Mouse (Mus musculus): Measurements from ENCODE around the gene Ube2f. TPM values are rescaled to one million over a fixed set of nuclear protein-coding genes. Genes with fewer than 3 reads are reported as not detected.

Ube2f gene
- total and polyA plus RNA-seq, 3 experiments = 16.6 to 85.6 (median 61.3) TPM

DNA sequence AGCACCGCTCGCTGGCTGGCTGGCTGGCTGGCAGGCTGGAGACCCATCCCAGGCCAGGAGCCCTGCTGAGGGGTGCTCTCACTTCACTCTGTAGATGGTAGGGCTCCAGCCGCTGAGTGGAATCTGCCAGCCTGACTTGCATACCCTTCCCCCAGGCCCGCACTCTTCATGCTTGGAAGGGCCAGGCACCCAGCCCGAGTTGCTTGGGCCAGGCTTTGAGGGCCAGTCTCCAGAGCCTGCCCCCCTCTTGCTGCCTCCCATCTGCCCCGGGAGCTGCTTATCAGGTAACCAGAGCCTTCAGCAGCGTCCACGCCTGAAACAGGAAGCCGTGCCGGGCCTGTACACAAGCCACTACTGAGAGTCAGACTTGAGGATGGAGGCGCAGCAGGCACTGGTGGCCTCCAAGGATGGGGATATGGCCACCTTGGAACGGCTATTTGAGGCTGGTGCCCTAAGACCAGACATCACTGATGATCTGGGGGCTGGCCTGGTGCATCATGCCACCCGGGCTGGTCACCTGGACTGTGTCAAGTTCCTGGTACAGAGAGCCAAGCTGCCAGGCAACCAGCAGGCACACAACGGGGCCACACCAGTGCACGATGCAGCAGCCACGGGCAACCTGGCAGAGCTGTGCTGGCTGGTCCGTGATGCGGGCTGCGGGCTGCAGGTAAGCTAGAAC is 71.8 kb downstream of the Ube2f start, which contains the start of gene Espnl:
TSS of gene Espnl (plus strand) at position 316 of the 679 bp plus-strand sequence.
- H3K4me3 ChIP-seq (ENCODE audit: low read depth, low read length) = no peak within 1 kb of the TSS
- peaks cover 21% of the 10 kb centered on the region; the same call in 1 of the 2 replicates for H3K27me3 ChIP-seq (ENCODE audit: insufficient read depth, low read length)
- DNase-seq (ENCODE audit: low spot score) = no peak
- H3K4me1 ChIP-seq (ENCODE audit: insufficient read depth, low read depth, low read length) = peaks cover 5% of the 10 kb centered on the region; the same call in 1 of the 2 replicates
- H3K9me3 ChIP-seq (replicated peaks) = no peaks in the 10 kb centered on the region
- TF ChIP-seq TAL1 (conservative IDR thresholded peaks at IDR 0.05; ENCODE audit: low read depth, low read length) (no peak), GATA2 (IDR thresholded peaks at IDR 0.05; ENCODE audit: borderline replicate concordance, low read depth, low read length) (no peak), GATA1 (IDR thresholded peaks at IDR 0.05; ENCODE audit: borderline replicate concordance, low read length) (no peak), POLR2AphosphoS5 (IDR thresholded peaks at IDR 0.05; ENCODE audit: insufficient replicate concordance, low read depth, low read length) (no peak), CTCF (IDR thresholded peaks at IDR 0.05; ENCODE audit: low read depth, low read length) (no peak)
- ATAC-seq (ENCODE audit: extremely low read depth, insufficient number of reproducible peaks, low FRiP score, poor library complexity, severe bottlenecking) = no peak
- H3K36me3 ChIP-seq (replicated peaks) = no peaks in the 10 kb centered on the region

DNA sequence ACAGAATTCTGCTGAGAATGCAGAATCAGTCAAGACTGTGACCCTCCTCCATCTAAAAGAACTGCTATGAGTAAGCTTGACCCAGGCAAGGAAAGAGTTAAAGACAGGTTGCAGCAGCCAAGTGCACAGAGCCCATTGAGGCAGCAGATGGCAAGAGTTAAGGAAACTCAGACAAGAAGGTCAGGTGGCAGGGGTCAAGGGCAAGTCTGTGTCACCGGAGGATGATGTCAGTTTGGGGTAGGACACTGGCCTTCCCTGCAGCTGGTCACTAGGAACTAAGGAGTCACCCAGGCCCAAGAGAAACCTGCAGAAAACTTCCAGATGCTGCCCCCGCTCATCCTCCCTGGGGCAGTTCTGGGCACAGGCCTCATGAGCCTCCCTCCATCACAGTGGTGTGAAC is 74.5 kb downstream of the Ube2f start:
- Histone ChIP-seq H3K4me1 (ENCODE audit: insufficient read depth, low read depth, low read length) (peaks cover 5% of the 10 kb centered on the region; the same call in 1 of the 2 replicates), H3K9me3 (replicated peaks) (no peaks in the 10 kb centered on the region), H3K36me3 (replicated peaks) (no peaks in the 10 kb centered on the region), H3K27me3 (ENCODE audit: insufficient read depth, low read length) (peaks cover 30% of the 10 kb centered on the region), H3K4me3 (ENCODE audit: low read depth, low read length) (no peak overlapping the region)
- no peak for ATAC-seq (ENCODE audit: extremely low read depth, insufficient number of reproducible peaks, low FRiP score, poor library complexity, severe bottlenecking)
- TF ChIP-seq GATA2 (IDR thresholded peaks at IDR 0.05; ENCODE audit: borderline replicate concordance, low read depth, low read length) = no peak
- no peak for TF ChIP-seq GATA1 (IDR thresholded peaks at IDR 0.05; ENCODE audit: borderline replicate concordance, low read length)
- TF ChIP-seq TAL1 (conservative IDR thresholded peaks at IDR 0.05; ENCODE audit: low read depth, low read length) = no peak
- TF ChIP-seq CTCF (IDR thresholded peaks at IDR 0.05; ENCODE audit: low read depth, low read length) = no peak
- no peak for TF ChIP-seq POLR2AphosphoS5 (IDR thresholded peaks at IDR 0.05; ENCODE audit: insufficient replicate concordance, low read depth, low read length)
- no peak for DNase-seq (ENCODE audit: low spot score)

DNA sequence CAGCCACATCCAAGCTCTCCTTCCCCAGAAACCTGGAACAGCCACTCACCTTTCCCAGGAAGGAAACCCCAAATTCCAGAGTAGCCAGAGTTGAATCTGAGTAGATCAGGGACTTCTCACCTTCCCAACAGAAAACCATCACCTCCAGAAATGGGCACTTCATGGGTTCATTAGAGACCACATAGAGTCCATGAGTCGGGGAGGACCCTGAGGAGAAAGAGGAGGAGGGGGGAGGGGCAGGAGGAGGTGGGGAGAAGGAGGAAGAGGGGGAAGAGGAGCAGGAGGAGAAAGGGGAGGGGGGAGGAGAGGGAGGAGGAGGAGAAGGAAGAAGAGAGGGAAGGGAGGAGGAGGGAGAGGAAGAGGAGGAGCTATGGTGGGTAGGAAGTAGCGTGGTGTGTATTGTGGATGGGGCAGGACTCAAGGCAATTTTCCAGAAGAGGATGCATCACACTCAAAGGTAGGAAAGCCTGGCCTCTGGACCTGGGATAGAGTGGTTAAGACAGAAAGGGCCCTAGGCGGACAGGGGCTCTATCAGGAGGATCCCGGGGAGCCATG is 75.5 kb downstream of the Ube2f start:
- H3K36me3 ChIP-seq (replicated peaks) = no peaks in the 10 kb centered on the region
- ATAC-seq (ENCODE audit: extremely low read depth, insufficient number of reproducible peaks, low FRiP score, poor library complexity, severe bottlenecking) (no peak), DNase-seq (ENCODE audit: low spot score) (no peak)
- no peaks in the 10 kb centered on the region for H3K9me3 ChIP-seq (replicated peaks)
- peaks cover 5% of the 10 kb centered on the region; the same call in 1 of the 2 replicates for H3K4me1 ChIP-seq (ENCODE audit: insufficient read depth, low read depth, low read length)
- no peak overlapping the region for H3K4me3 ChIP-seq (ENCODE audit: low read depth, low read length)
- peaks cover 30% of the 10 kb centered on the region for H3K27me3 ChIP-seq (ENCODE audit: insufficient read depth, low read length)
- TF ChIP-seq GATA1 (IDR thresholded peaks at IDR 0.05; ENCODE audit: borderline replicate concordance, low read length) (no peak), POLR2AphosphoS5 (IDR thresholded peaks at IDR 0.05; ENCODE audit: insufficient replicate concordance, low read depth, low read length) (no peak), TAL1 (conservative IDR thresholded peaks at IDR 0.05; ENCODE audit: low read depth, low read length) (no peak), GATA2 (IDR thresholded peaks at IDR 0.05; ENCODE audit: borderline replicate concordance, low read depth, low read length) (no peak), CTCF (IDR thresholded peaks at IDR 0.05; ENCODE audit: low read depth, low read length) (no peak)

DNA sequence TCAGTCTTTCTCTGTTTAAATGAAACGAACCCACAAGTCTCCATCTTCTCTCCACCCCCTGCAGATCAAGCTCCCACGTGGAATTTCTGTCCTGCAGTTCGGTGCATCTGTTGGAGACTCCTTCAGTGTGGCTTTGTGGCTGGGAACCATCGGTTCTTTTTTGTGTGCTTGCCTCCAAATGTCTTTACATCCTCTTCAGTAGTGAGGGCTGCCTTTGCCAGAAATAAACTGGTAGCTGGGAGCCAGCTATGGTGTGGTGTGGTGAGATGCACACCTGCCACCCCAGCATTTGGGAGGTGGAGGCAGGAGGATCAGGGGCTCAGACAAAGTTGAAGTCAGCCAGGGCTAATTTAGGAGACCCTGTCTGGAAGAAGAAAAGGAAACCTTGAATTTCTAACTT is 82.0 kb downstream of the Ube2f start:
- TF ChIP-seq CTCF (IDR thresholded peaks at IDR 0.05; ENCODE audit: low read depth, low read length) (no peak), TAL1 (conservative IDR thresholded peaks at IDR 0.05; ENCODE audit: low read depth, low read length) (no peak), GATA1 (IDR thresholded peaks at IDR 0.05; ENCODE audit: borderline replicate concordance, low read length) (no peak), POLR2AphosphoS5 (IDR thresholded peaks at IDR 0.05; ENCODE audit: insufficient replicate concordance, low read depth, low read length) (no peak), GATA2 (IDR thresholded peaks at IDR 0.05; ENCODE audit: borderline replicate concordance, low read depth, low read length) (no peak)
- DNase-seq (ENCODE audit: low spot score) = no peak
- Histone ChIP-seq H3K36me3 (replicated peaks) (no peaks in the 10 kb centered on the region), H3K4me3 (ENCODE audit: low read depth, low read length) (no peak overlapping the region), H3K4me1 (ENCODE audit: insufficient read depth, low read depth, low read length) (no peaks in the 10 kb centered on the region; the same call in 1 of the 2 replicates), H3K9me3 (replicated peaks) (no peaks in the 10 kb centered on the region), H3K27me3 (ENCODE audit: insufficient read depth, low read length) (peaks cover 31% of the 10 kb centered on the region)
- no peak for ATAC-seq (ENCODE audit: extremely low read depth, insufficient number of reproducible peaks, low FRiP score, poor library complexity, severe bottlenecking)

DNA sequence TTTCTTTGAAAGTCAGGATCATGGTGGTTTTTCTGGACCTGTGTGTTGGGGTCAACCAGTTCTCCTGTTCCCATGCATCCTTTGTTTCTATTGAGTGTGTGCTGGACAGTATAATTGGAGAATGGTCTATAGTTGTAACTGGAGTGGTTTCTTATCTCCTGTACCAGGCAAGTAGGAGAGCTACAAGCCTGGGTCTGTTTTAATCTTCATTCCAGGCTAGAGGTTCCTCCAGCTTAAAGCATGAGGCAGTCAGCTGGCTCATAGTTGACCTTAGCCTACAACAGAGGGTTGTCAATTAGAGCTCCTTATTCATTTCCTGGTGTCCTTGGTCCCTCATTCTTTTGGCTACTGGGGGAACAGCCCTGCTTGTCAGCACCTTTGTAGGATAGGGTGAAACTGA is 83.5 kb downstream of the Ube2f start:
- TF ChIP-seq TAL1 (conservative IDR thresholded peaks at IDR 0.05; ENCODE audit: low read depth, low read length) (no peak), GATA1 (IDR thresholded peaks at IDR 0.05; ENCODE audit: borderline replicate concordance, low read length) (no peak), POLR2AphosphoS5 (IDR thresholded peaks at IDR 0.05; ENCODE audit: insufficient replicate concordance, low read depth, low read length) (no peak), CTCF (IDR thresholded peaks at IDR 0.05; ENCODE audit: low read depth, low read length) (no peak), GATA2 (IDR thresholded peaks at IDR 0.05; ENCODE audit: borderline replicate concordance, low read depth, low read length) (no peak)
- Histone ChIP-seq H3K4me3 (ENCODE audit: low read depth, low read length) (no peak overlapping the region), H3K4me1 (ENCODE audit: insufficient read depth, low read depth, low read length) (no peaks in the 10 kb centered on the region; the same call in 1 of the 2 replicates), H3K9me3 (replicated peaks) (no peaks in the 10 kb centered on the region), H3K27me3 (ENCODE audit: insufficient read depth, low read length) (peaks cover 25% of the 10 kb centered on the region), H3K36me3 (replicated peaks) (no peaks in the 10 kb centered on the region)
- no peak for ATAC-seq (ENCODE audit: extremely low read depth, insufficient number of reproducible peaks, low FRiP score, poor library complexity, severe bottlenecking)
- no peak for DNase-seq (ENCODE audit: low spot score)

DNA sequence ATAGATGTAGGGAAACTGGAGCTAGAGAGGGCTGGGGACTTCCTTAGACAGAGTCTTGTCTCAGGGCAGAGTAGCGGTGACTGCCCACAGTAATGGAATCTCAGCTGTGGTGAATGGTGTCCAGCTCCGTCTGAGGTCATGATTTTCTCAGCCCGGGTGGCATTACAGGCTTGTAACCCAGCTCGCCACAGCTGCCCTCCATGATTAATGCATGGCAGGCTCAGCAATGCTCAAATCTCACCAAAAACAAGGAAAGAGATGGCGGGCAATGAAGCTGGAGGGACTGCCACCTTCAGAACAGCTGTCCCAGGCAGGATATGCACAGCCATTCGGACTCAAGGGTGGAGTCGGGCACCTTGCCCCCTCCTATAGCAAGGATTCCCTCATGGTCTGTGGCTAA is 87.3 kb downstream of the Ube2f start:
- Histone ChIP-seq H3K9me3 (replicated peaks) (no peaks in the 10 kb centered on the region), H3K4me3 (ENCODE audit: low read depth, low read length) (no peak overlapping the region), H3K36me3 (replicated peaks) (no peaks in the 10 kb centered on the region), H3K4me1 (ENCODE audit: insufficient read depth, low read depth, low read length) (no peaks in the 10 kb centered on the region; the same call in 1 of the 2 replicates), H3K27me3 (ENCODE audit: insufficient read depth, low read length) (peaks cover 42% of the 10 kb centered on the region)
- ATAC-seq (ENCODE audit: extremely low read depth, insufficient number of reproducible peaks, low FRiP score, poor library complexity, severe bottlenecking) (no peak), DNase-seq (ENCODE audit: low spot score) (no peak)
- TF ChIP-seq POLR2AphosphoS5 (IDR thresholded peaks at IDR 0.05; ENCODE audit: insufficient replicate concordance, low read depth, low read length) (no peak), GATA1 (IDR thresholded peaks at IDR 0.05; ENCODE audit: borderline replicate concordance, low read length) (no peak), CTCF (IDR thresholded peaks at IDR 0.05; ENCODE audit: low read depth, low read length) (no peak), TAL1 (conservative IDR thresholded peaks at IDR 0.05; ENCODE audit: low read depth, low read length) (no peak), GATA2 (IDR thresholded peaks at IDR 0.05; ENCODE audit: borderline replicate concordance, low read depth, low read length) (no peak)

Other genes with a start within 250 kb of the Ube2f start
- not detected in 2 replicates for gene Rbm44, start 105.2 kb upstream of the Ube2f start, total RNA-seq (2014; fragmentation: Nextera tagmentation)
- gene Rbm44, start 105.2 kb upstream of the Ube2f start, total RNA-seq (2017) = 0.23 and 0.27 TPM in 2 replicates
- not detected in 2 replicates for gene Rbm44, start 105.2 kb upstream of the Ube2f start, polyA plus RNA-seq (2012)
- gene Ramp1, start 70.5 kb upstream of the Ube2f start, total RNA-seq (2014; fragmentation: Nextera tagmentation) = not detected in 2 replicates
- gene Ramp1, start 70.5 kb upstream of the Ube2f start, total RNA-seq (2017) = 0.11 TPM in 1 of 2 replicates, not detected in the other
- gene Ramp1, start 70.5 kb upstream of the Ube2f start, polyA plus RNA-seq (2012) = 0.02 and 0.10 TPM in 2 replicates
- gene Scly, start 48.0 kb downstream of the Ube2f start, total RNA-seq (2014; fragmentation: Nextera tagmentation) = 16.0 and 16.6 TPM in 2 replicates
- gene Scly, start 48.0 kb downstream of the Ube2f start, total RNA-seq (2017) = 8.1 and 10.5 TPM in 2 replicates
- gene Scly, start 48.0 kb downstream of the Ube2f start, polyA plus RNA-seq (2012) = 9.5 and 10.1 TPM in 2 replicates
- 0.78 and 1.1 TPM in 2 replicates for gene Espnl, start 71.8 kb downstream of the Ube2f start, total RNA-seq (2014; fragmentation: Nextera tagmentation)
- 0.93 and 0.99 TPM in 2 replicates for gene Espnl, start 71.8 kb downstream of the Ube2f start, total RNA-seq (2017)
- 0.17 and 0.19 TPM in 2 replicates for gene Espnl, start 71.8 kb downstream of the Ube2f start, polyA plus RNA-seq (2012)
- not detected in 2 replicates for gene Klhl30, start 100.7 kb downstream of the Ube2f start, total RNA-seq (2014; fragmentation: Nextera tagmentation)
- gene Klhl30, start 100.7 kb downstream of the Ube2f start, total RNA-seq (2017) = 0.16 TPM in 1 of 2 replicates, not detected in the other
- gene Klhl30, start 100.7 kb downstream of the Ube2f start, polyA plus RNA-seq (2012) = not detected in 2 replicates
- gene Erfe, start 116.1 kb downstream of the Ube2f start, total RNA-seq (2014; fragmentation: Nextera tagmentation) = 1.2 and 2.1 TPM in 2 replicates
- 0.81 and 0.93 TPM in 2 replicates for gene Erfe, start 116.1 kb downstream of the Ube2f start, total RNA-seq (2017)
- 0.78 and 0.94 TPM in 2 replicates for gene Erfe, start 116.1 kb downstream of the Ube2f start, polyA plus RNA-seq (2012)
- gene Ilkap, start 148.5 kb downstream of the Ube2f start, total RNA-seq (2014; fragmentation: Nextera tagmentation) = 76.8 and 86.5 TPM in 2 replicates
- 194 and 208 TPM in 2 replicates for gene Ilkap, start 148.5 kb downstream of the Ube2f start, total RNA-seq (2017)
- 86.6 and 104 TPM in 2 replicates for gene Ilkap, start 148.5 kb downstream of the Ube2f start, polyA plus RNA-seq (2012)
- 18.0 and 19.0 TPM in 2 replicates for gene Hes6, start 163.7 kb downstream of the Ube2f start, total RNA-seq (2014; fragmentation: Nextera tagmentation)
- 42.2 and 55.1 TPM in 2 replicates for gene Hes6, start 163.7 kb downstream of the Ube2f start, total RNA-seq (2017)
- gene Hes6, start 163.7 kb downstream of the Ube2f start, polyA plus RNA-seq (2012) = 91.5 and 105 TPM in 2 replicates
- 13.0 and 15.4 TPM in 2 replicates for gene Per2, start 209.0 kb downstream of the Ube2f start, total RNA-seq (2014; fragmentation: Nextera tagmentation)
- gene Per2, start 209.0 kb downstream of the Ube2f start, total RNA-seq (2017) = 4.4 and 5.3 TPM in 2 replicates
- gene Per2, start 209.0 kb downstream of the Ube2f start, polyA plus RNA-seq (2012) = 14.2 and 17.5 TPM in 2 replicates
- gene Traf3ip1, start 244.3 kb downstream of the Ube2f start, total RNA-seq (2014; fragmentation: Nextera tagmentation) = 9.7 and 10.5 TPM in 2 replicates
- gene Traf3ip1, start 244.3 kb downstream of the Ube2f start, total RNA-seq (2017) = 12.7 and 12.8 TPM in 2 replicates
- 16.1 and 17.8 TPM in 2 replicates for gene Traf3ip1, start 244.3 kb downstream of the Ube2f start, polyA plus RNA-seq (2012)